Mouse (Mus musculus): ENCODE measurements at regions not wholly inside any gene's neighbourhood (a gene's known extent, or its start where the extent isn't known, plus 50 kb on each side); places are given as distances from the start of the nearest gene placed in this dataset.

DNA sequence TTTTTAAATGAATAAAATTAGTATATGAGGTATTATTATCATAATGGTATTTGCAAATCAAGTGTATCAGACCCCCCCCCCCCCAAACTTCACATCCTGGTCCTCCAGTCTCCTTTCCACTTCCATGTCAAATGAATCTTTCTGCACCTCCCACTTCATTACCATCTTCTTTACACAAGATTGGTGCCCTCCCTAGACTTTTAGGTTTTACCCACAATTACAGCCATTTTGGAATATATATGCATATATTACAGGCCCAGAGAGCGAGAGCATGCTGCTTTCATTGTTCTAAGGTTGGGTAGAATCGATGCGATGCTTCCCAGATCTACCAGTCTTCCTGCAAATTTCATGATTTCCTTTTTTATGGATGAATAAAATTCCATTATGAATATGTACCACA is 98.8 kb upstream of the Fat3 start:
- Histone ChIP-seq H3K27me3 (no peaks in the 10 kb centered on the region), H3K36me3 (ENCODE audit: poor library complexity, severe bottlenecking) (no peaks in the 10 kb centered on the region), H3K4me1 (peaks cover 12% of the 10 kb centered on the region), H3K27ac (no peak overlapping the region), H3K9ac (no peak overlapping the region), H3K4me3 (no peak overlapping the region), H3K4me2 (no peak overlapping the region), H3K9me3 (replicated peaks) (no peaks in the 10 kb centered on the region)
- peak; percentile 43; the same call in 1 of the 2 replicates for ATAC-seq
- 55% methylated on average over 3 of the region's 3 CpGs for WGBS

GRCm38 (mm10) chr9:16599075-16599864 is 98.2 kb upstream of the Fat3 start:
- no peaks in the 10 kb centered on the region for H3K27me3 ChIP-seq
- ATAC-seq = peak; percentile 50; the same call in 1 of the 2 replicates
- no peaks in the 10 kb centered on the region for H3K9me3 ChIP-seq (replicated peaks)
- H3K4me3 ChIP-seq = no peak overlapping the region
- H3K9ac ChIP-seq = no peak overlapping the region
- H3K4me2 ChIP-seq = no peak overlapping the region
- H3K27ac ChIP-seq = no peak overlapping the region
- H3K36me3 ChIP-seq (ENCODE audit: poor library complexity, severe bottlenecking) = no peaks in the 10 kb centered on the region
- WGBS = 14% methylated on average over 2 of the region's 2 CpGs
- H3K4me1 ChIP-seq = peaks cover 12% of the 10 kb centered on the region

All from forebrain, embryonic 13.5 days (tissue).